Mouse (Mus musculus): ENCODE measurements around the gene A730061H03Rik.

DNA sequence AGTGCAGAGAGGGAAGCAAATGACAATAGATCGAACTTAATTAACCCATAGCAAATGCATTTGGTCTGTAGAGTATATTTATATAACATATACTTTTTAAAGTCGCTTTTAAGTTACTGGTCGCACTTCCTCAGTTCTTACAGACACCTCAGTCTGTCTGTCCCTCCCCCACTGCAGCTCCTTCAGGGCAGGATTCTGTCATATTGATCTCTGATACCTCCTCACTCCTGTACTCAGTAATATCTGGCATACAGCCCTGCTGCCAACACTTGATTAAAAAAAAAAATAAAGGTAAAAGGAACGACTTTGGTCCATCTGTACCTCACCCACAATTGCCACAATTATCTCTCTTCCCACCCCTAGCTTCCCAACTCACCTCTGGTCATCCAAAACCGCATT lies 24.1 kb upstream of the A730061H03Rik start:
- no peak for TF ChIP-seq CTCF (IDR thresholded peaks at IDR 0.05; ENCODE audit: extremely low read depth, insufficient read depth, low read length)
- no peak for TF ChIP-seq POLR2A (IDR thresholded peaks at IDR 0.05; ENCODE audit: extremely low read depth, insufficient read depth, low read length)
